Mouse (Mus musculus) adrenal gland, adult 2 months (tissue): Measurements from ENCODE around the gene Dapp1. TPM values are rescaled to one million over a fixed set of nuclear protein-coding genes. Genes with fewer than 3 reads are reported as not detected.
"Not testable (repeated sequence)": the region's sequence is repeated elsewhere in the genome, so short reads cannot be mapped to it uniquely, and the experiment has no call there.

Experiments used
- DNase-seq: peaks from one replicate; pipeline ENCODE4 v3.0.0; 2021
- polyA plus RNA-seq: library from polyadenylated mRNA; depleted of rRNA; stranded (reverse); fragments of >200 nt; gene quantifications from 2 replicates; pipeline ENCODE4 v1.2.3, GENCODE M21; 2012; rRNA removed
- total RNA-seq, 2 experiments: library from RNA; stranded (reverse); gene quantifications; 2 replicates each; pipeline ENCODE4 v1.2.3; 2021

The Dapp1 gene
- total and polyA plus RNA-seq, 3 experiments, result 1.8 to 4.7 (median 3.8) TPM

GRCm38 (mm10) chr3:137918932-137919311 lies 62.4 kb downstream of the Dapp1 start:
- no peak for DNase-seq

DNA sequence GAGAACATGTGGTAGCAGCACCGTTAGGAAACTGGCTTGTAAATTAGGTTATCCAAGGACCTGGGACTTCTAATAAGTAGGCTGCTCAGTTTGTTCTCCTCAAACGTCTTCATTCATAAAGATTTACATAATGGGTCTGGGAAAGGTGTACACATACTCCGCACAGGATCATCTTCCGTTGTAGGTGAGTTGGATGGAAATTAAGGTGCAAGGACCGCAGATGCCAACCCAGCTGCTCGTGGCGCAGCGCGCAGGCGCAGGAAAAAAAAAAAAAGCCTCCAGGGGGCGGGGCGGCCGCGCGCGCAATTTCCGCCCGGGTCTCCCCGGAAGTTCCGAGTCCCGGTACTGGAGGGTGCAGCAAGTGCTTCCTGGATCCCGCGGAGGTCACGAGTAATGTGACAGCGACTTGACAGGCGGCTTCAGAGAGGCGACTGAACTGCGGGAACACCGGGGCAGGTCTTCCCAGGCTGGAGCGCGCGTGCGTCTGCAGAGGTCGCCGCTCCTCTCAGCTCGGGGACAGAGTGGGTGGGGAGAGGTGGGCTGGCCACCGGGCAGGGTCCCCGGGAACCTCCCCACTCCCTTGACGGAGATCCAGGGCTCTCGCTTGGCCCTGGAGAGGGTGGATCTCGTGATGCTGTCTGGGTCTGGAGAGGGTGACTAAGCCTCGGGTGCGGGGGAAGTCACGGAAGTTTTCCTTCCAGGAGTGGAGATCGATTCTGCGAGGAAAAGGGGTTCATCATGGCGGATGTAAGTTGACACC lies 63.0 kb downstream of the Dapp1 start, which contains the start of gene Lamtor3:
Lamtor3 (plus strand) TSS at position 335 of the 760 bp plus-strand sequence.
- DNase-seq, result peak; percentile 94

DNA sequence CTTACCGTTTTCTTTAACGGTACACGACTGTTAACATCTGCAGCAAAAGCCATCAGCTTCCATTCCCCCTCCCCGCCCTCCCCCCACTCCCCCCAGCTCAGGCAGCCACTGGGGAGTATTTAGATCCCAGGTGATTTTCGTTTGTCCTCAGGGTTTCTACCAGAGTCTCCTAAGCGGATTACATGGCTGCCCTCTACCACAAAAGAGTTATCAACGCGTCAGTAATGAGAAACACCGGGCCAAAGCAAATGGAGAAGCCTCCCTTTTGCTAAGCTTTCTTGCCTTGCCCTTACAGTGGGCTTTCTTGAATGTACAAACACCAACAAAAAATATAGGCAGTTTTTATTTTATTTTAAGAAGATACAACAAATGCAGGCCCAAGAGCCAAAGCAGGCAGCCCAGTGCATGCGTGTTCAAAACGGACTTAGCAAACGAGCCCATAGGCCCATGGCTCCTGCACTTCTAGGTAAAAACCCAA lies 63.6 kb downstream of the Dapp1 start:
- no peak for DNase-seq

DNA sequence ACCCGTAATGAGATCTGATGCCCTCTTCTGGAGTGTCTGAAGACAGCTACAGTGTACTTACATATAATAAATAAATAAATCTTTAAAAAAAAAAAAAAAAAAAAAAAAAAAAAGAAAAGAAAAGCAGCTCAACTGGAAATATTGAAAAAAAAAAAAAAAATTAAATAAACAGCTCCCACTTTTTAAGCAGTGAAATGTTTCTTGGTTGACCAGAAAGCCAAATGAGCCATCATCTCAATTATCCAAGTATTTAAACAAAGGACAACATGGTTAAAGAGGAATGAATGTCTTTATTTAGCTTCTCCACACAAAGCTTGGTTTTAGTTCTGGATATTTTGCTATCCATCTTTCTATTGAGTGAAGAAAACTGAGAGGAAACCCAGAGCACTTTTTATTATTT lies 66.8 kb downstream of the Dapp1 start:
- DNase-seq, result not testable (repeated sequence)

DNA sequence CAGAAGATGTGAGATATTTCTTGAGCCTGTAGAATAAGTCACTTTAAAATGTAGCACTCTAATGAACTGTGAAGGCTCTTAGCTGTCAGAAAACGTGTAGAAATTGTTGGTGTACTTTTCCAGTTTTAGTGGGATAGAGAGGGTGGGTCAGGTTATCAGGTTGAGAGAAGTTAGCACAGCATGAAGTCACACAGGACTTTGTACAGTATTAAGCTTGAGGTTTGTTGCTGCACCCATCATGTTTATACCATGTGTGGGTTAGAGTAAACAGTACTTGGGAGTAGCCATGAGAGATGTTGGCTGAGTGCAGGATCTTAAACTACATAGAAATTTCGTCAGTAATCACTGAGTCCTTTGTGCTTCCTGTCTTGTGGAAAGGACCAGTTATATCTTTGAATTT lies 68.3 kb downstream of the Dapp1 start:
- no peak for DNase-seq

- DNase-seq, result peak; percentile 65
Observed at GRCm38 (mm10) chr3:137900149-137900548, 81.2 kb downstream of the Dapp1 start.

DNA sequence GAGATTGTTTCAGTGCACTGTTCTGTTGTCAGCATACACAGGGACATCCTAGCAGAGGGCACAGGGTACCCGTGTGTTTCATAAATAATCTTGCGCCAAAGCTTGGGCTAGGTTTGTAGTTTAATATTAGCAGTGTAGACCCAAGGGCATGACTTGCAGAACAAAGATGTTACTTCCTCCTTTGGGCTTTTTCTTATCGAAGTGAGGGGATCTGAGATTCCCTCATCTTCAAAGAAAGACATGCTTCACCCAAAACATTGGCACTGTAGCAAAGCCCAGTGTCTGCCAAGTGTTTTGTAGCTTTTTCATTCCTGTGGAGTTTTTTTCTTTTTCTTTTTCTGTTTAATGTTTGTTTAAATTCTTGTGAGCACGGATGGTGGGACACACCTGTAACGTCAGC lies 83.7 kb downstream of the Dapp1 start:
- no peak for DNase-seq

- no peak for DNase-seq
Observed at GRCm38 (mm10) chr3:137896867-137897266, 84.5 kb downstream of the Dapp1 start.

DNA sequence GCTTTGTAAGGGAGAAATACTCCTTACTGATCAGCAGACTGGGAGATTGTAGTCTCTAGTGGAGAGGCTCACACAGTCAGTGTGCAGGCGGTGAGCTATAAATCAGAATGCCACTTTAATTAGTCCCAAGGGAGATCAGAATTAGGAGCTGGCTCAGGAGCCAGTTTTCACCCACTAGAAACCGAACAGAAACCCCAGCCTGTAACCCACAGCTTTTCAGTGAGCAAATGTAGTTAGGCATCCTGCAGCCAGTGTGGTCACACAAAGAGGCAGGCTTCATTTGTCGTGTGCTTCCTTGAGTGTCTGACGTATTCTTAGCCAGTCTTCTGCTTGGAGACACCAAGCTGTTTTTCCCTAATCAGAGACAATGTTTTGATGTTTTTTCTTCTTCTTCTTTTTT lies 85.0 kb downstream of the Dapp1 start:
- DNase-seq, result no peak

GRCm38 (mm10) chr3:137895196-137895595 lies 86.1 kb downstream of the Dapp1 start:
- no peak for DNase-seq

GRCm38 (mm10) chr3:137893789-137894188 lies 87.6 kb downstream of the Dapp1 start:
- DNase-seq, result no peak

DNA sequence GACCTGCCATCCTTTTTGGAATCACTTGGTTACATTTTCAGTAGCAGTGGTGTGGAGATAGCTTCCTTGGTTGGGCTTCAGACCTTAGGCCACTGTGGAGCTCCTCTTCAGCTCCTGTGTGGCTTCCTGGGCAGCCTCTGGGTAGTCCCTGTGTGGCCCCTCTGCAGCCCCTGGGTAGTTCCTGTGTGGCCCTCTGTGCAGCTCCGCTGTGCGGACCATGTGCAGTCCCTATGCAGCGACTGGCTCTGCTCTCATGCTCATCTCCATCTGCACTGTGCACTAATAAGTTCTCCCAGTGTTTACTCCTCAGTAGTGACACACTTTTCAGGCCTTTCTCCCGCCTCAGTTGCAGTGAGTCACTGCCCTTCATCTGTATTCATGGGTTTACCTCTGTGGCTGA lies 89.2 kb downstream of the Dapp1 start:
- DNase-seq, result no peak

DNA sequence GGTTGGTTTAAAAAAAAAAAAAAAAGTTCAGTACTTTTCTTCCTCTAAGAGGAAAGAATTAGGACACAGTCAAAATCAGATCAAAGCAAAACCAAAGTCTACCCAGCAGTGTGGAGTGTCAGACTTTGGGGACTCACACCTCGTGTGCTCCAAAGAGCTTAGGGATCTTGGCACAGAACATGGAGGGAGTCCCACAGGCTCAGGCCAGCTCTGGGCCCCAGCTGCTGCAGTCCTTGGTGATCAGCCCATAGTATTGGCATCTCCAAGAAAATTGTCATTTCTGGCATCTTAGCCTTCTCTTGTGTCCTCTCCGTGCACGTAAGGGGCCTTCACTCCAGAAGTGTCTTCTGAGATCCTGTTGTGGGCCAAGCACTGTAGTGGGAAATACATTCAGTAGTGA lies 90.3 kb downstream of the Dapp1 start:
- DNase-seq, result no peak

GRCm38 (mm10) chr3:137887961-137888360 lies 93.4 kb downstream of the Dapp1 start:
- DNase-seq, result no peak

- no peak for DNase-seq
Observed at GRCm38 (mm10) chr3:137881093-137881492, 100.3 kb downstream of the Dapp1 start.

Other genes with a start within 250 kb of the Dapp1 start
- gene H2afz, start 117.1 kb downstream of the Dapp1 start, total RNA-seq, result 100 to 1,000 TPM; 128 to 131 TPM
- 178 and 236 TPM in 2 replicates for gene H2afz, start 117.1 kb downstream of the Dapp1 start, polyA plus RNA-seq
- gene Dnajb14, start 113.9 kb downstream of the Dapp1 start, total RNA-seq, result 10 to 100 TPM; 20.6 to 22.1 TPM
- gene Dnajb14, start 113.9 kb downstream of the Dapp1 start, polyA plus RNA-seq, result 2.9 and 3.3 TPM in 2 replicates
- 10 to 100 TPM; 69.4 to 69.9 TPM for gene Lamtor3, start 63.0 kb downstream of the Dapp1 start, total RNA-seq
- 9.2 and 12.9 TPM in 2 replicates for gene Lamtor3, start 63.0 kb downstream of the Dapp1 start, polyA plus RNA-seq
- under 1 TPM in 1 of 2 experiments, not detected in 1; 0.06 TPM for gene 1110002E22Rik, start 83.5 kb upstream of the Dapp1 start, total RNA-seq
- 0.01 TPM in 1 of 2 replicates, not detected in the other for gene 1110002E22Rik, start 83.5 kb upstream of the Dapp1 start, polyA plus RNA-seq
- not detected for gene Gm5105, start 85.8 kb upstream of the Dapp1 start, total RNA-seq
- not detected in 2 replicates for gene Gm5105, start 85.8 kb upstream of the Dapp1 start, polyA plus RNA-seq
- gene Trmt10a, start 161.9 kb upstream of the Dapp1 start, total RNA-seq, result 10 to 100 TPM in 1 of 2 experiments, 1 to 10 TPM in 1; 9.8 to 11.0 TPM
- gene Trmt10a, start 161.9 kb upstream of the Dapp1 start, polyA plus RNA-seq, result 0.69 and 1.4 TPM in 2 replicates
- gene Mttp, start 163.4 kb upstream of the Dapp1 start, total RNA-seq, result 10 to 100 TPM in 1 of 2 experiments, 1 to 10 TPM in 1; 5.5 to 12.6 TPM
- gene Mttp, start 163.4 kb upstream of the Dapp1 start, polyA plus RNA-seq, result 0.51 and 0.68 TPM in 2 replicates
- not detected for gene 4930579F01Rik, start 212.3 kb upstream of the Dapp1 start, total RNA-seq
- not detected in 2 replicates for gene 4930579F01Rik, start 212.3 kb upstream of the Dapp1 start, polyA plus RNA-seq
- gene Adh7, start 236.2 kb upstream of the Dapp1 start, total RNA-seq, result 10 to 100 TPM in 1 of 2 experiments, 1 to 10 TPM in 1; 8.4 to 61.8 TPM
- 3.9 and 4.4 TPM in 2 replicates for gene Adh7, start 236.2 kb upstream of the Dapp1 start, polyA plus RNA-seq